In the genomic region with DNA sequence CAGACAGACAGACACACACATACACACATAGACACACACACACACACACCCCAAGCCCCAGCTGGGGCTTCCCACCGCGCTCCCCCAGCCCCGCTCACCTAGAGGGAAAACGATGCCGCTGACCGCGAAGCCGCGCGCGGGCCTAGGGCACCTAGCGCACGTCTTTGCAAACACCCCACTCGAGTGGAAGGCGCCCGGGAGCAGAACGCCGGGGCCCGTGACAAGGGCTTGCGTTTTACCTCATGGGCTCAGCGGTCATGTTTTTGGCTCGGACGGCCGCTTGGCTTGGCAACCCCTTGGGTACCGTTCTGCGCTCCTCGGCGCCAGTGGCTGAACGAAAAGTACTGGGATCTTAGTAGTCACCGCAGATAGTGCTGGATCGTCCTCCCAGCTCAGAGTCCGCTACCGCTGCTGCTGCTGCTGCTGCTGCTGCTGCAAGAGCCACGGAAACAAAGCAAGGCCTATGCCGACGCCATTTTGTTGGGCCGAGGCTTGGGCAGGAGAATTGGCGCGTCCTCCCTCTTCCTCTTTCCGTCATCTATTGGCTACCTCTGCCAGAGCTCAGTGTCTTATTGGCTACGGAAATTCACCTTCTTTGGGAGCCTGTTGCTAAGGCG, we compare ENCODE assay signal across 8 mouse cellular contexts. TPM values are rescaled to one million over a fixed set of nuclear protein-coding genes. Genes with fewer than 3 reads are reported as not detected.
A peak's percentile ranks its signal among the peaks of the same experiment; 100 is the strongest.
DNase-seq lines count a peak whose midpoint lies in the region; ATAC-seq and TF ChIP-seq lines count a peak whose summit lies in the region.

A gene (minus strand): TSS at position 543 of the 617 bp plus-strand sequence.

- peaks cover 2% of the 10 kb centered on the region in 2 experiments; a peak in 2 of 4 replicates for H3K4me1 ChIP-seq in ES-E14 (ENCODE audit: control insufficient read depth in 2 of 2, insufficient read depth in 2 of 2, low read length in 2 of 2, poor library complexity in 1 of 2)
- H3K4me1 ChIP-seq in forebrain, embryonic 15.5 days = peaks cover 16% of the 10 kb centered on the region
- no peaks in the 10 kb centered on the region for H3K4me1 ChIP-seq in lung, embryonic 14.5 days (ENCODE audit: insufficient read depth)
- peaks cover 5% of the 10 kb centered on the region; the same call in 1 of the 2 replicates for H3K4me1 ChIP-seq in olfactory bulb, adult 2 months (ENCODE audit: control insufficient read depth, insufficient read depth, low read length)
- H3K4me1 ChIP-seq in thymus, adult 2 months (replicated peaks; ENCODE audit: control insufficient read depth, insufficient read depth, low read length) = peaks cover 10% of the 10 kb centered on the region

- intact Hi-C loops in heart, postnatal 25 days (cut with DNase I) = loop anchor here (5.0 kb wide), 1 partner anchor 83 kb away; a partner anchor contains a TSS

- peak within 1 kb of the TSS; percentile 44 for H3K4me2 ChIP-seq in forebrain, embryonic 15.5 days (replicated peaks)
- peak within 1 kb of the TSS; percentile 63 for H3K4me2 ChIP-seq in lung, embryonic 14.5 days

- ATAC-seq in forebrain, embryonic 15.5 days (replicated peaks) = peak; percentile 95
- peak; percentile 94 for ATAC-seq in lung, embryonic 14.5 days (ENCODE audit: insufficient read depth)

- H3K9ac ChIP-seq in ES-E14 (ENCODE audit: insufficient read depth, low read depth, low read length, poor library complexity, severe bottlenecking) = peak within 1 kb of the TSS; percentile 98
- H3K9ac ChIP-seq in forebrain, embryonic 15.5 days (replicated peaks) = peak within 1 kb of the TSS; percentile 87
- H3K9ac ChIP-seq in lung, embryonic 14.5 days = peak within 1 kb of the TSS; percentile 93

- peak; percentile 47 for DNase-seq in ES-E14 (ENCODE audit: low read depth, low spot score)
- DNase-seq in cerebellum, adult 11-12 months = peak; percentile 84
- peak; percentile 51 for DNase-seq in heart, postnatal 25 days (ENCODE audit: low spot score)
- peak; percentile 68 to 82 for DNase-seq in layer of hippocampus, adult 2 months (ENCODE audit: low spot score in 2 of 2)
- DNase-seq in lung, embryonic 14.5 days = peak; percentile 87
- peak; percentile 61 for DNase-seq in thymus, adult 2 months

- TF ChIP-seq POLR2A in olfactory bulb, adult 2 months (IDR thresholded peaks at IDR 0.05; ENCODE audit: insufficient read depth, low read depth, low read length) = 0 out of 2 replicates have a peak, but pooled peaks have one; percentile 16
- peak; percentile 70 for TF ChIP-seq POLR2A in thymus, adult 2 months (IDR thresholded peaks at IDR 0.05; ENCODE audit: control insufficient read depth, extremely low read depth, insufficient read depth, low read length, poor library complexity)

- peak within 1 kb of the TSS; percentile 90 to 91 for H3K4me3 ChIP-seq in ES-E14 (ENCODE audit: insufficient read depth in 1 of 2, low read depth in 1 of 2, low read length in 2 of 2, poor library complexity in 1 of 2, severe bottlenecking in 1 of 2)
- H3K4me3 ChIP-seq in forebrain, embryonic 15.5 days = peak within 1 kb of the TSS; percentile 77
- peak within 1 kb of the TSS; percentile 72 for H3K4me3 ChIP-seq in layer of hippocampus, adult 2 months
- peak within 1 kb of the TSS; percentile 62 for H3K4me3 ChIP-seq in lung, embryonic 14.5 days (ENCODE audit: low read depth, low read length)
- H3K4me3 ChIP-seq in olfactory bulb, adult 2 months (ENCODE audit: insufficient read depth, low read depth, low read length) = peak within 1 kb of the TSS; percentile 62
- H3K4me3 ChIP-seq in thymus, adult 2 months (ENCODE audit: control insufficient read depth, insufficient read depth, low read length) = peak within 1 kb of the TSS; percentile 100

- H3K27me3 ChIP-seq in forebrain, embryonic 15.5 days = no peaks in the 10 kb centered on the region
- no peaks in the 10 kb centered on the region for H3K27me3 ChIP-seq in lung, embryonic 14.5 days (ENCODE audit: insufficient read depth, low read length)
- H3K27me3 ChIP-seq in thymus, adult 2 months (ENCODE audit: control insufficient read depth, insufficient read depth, low read length) = no peaks in the 10 kb centered on the region

- H3K27ac ChIP-seq in ES-E14 (ENCODE audit: insufficient read depth, low read depth, low read length, poor library complexity, severe bottlenecking) = peak within 1 kb of the TSS; percentile 98
- peak within 1 kb of the TSS; percentile 94 for H3K27ac ChIP-seq in forebrain, embryonic 15.5 days (replicated peaks)
- peak within 1 kb of the TSS; percentile 98 for H3K27ac ChIP-seq in layer of hippocampus, adult 2 months
- H3K27ac ChIP-seq in lung, embryonic 14.5 days (ENCODE audit: low read depth) = peak within 1 kb of the TSS; percentile 93
- H3K27ac ChIP-seq in olfactory bulb, adult 2 months (ENCODE audit: insufficient read depth, low read depth, low read length) = peak within 1 kb of the TSS; percentile 99
- H3K27ac ChIP-seq in thymus, adult 2 months (ENCODE audit: control insufficient read depth, insufficient read depth, low read length) = peak within 1 kb of the TSS; percentile 94

- no peak for TF ChIP-seq CTCF in layer of hippocampus, adult 2 months (conservative IDR thresholded peaks at IDR 0.05)
- TF ChIP-seq CTCF in lung, embryonic 14.5 days (IDR thresholded peaks at IDR 0.05; ENCODE audit: low read depth) = no peak
- TF ChIP-seq CTCF in olfactory bulb, adult 2 months (IDR thresholded peaks at IDR 0.05; ENCODE audit: insufficient read depth, low read depth, low read length) = no peak
- TF ChIP-seq CTCF in thymus, adult 2 months (IDR thresholded peaks at IDR 0.05; ENCODE audit: borderline replicate concordance, control insufficient read depth, extremely low read depth, insufficient read depth, low read length, poor library complexity) = no peak

- in situ Hi-C loops in ES-E14 (cut with MboI; ENCODE audit: low sequenced_read_pairs in 2 of 2, unreplicated experiment in 2 of 2) = loop anchor here in 1 of 2 experiments (10.0 kb wide), 1 partner anchor 246 kb away; no protein-coding TSS in a partner anchor

- 28% methylated on average over 42 of the region's 42 CpGs for WGBS in forebrain, embryonic 15.5 days
- WGBS in lung, embryonic 14.5 days = 20% methylated on average over 40 of the region's 42 CpGs
- 19% methylated on average over 41 of the region's 42 CpGs for WGBS in olfactory bulb, adult 2 months
- under 1% methylated on average over 39 of the region's 42 CpGs for WGBS in thymus, adult 2 months

- peaks cover 6% of the 10 kb centered on the region for H3K36me3 ChIP-seq in ES-E14 (ENCODE audit: control insufficient read depth, insufficient read depth, low read length, poor library complexity, severe bottlenecking)
- H3K36me3 ChIP-seq in forebrain, embryonic 15.5 days = no peaks in the 10 kb centered on the region
- H3K36me3 ChIP-seq in lung, embryonic 14.5 days (ENCODE audit: insufficient read depth) = no peaks in the 10 kb centered on the region
- no peaks in the 10 kb centered on the region for H3K36me3 ChIP-seq in thymus, adult 2 months (ENCODE audit: control insufficient read depth, insufficient read depth, low read length)

- no peaks in the 10 kb centered on the region for H3K9me3 ChIP-seq in ES-E14 (ENCODE audit: control insufficient read depth, insufficient read depth, low read depth, low read length)
- H3K9me3 ChIP-seq in forebrain, embryonic 15.5 days = no peaks in the 10 kb centered on the region
- no peaks in the 10 kb centered on the region for H3K9me3 ChIP-seq in lung, embryonic 14.5 days (ENCODE audit: low read depth, low read length)

TF ChIP-seq in ES-E14, 5 proteins besides CTCF, POLR2A, EP300 and RAD21:
- no peak for TF ChIP-seq CHD2 (IDR thresholded peaks at IDR 0.05; ENCODE audit: low read depth, low read length)
- TF ChIP-seq ZNF384 (IDR thresholded peaks at IDR 0.05; ENCODE audit: low read depth, low read length) = no peak
- TF ChIP-seq MAFK (IDR thresholded peaks at IDR 0.05; ENCODE audit: insufficient read depth, low read depth, low read length) = no peak
- TF ChIP-seq ZC3H11A (IDR thresholded peaks at IDR 0.05; ENCODE audit: borderline replicate concordance, low read depth, low read length) = no peak
- 0 out of 2 replicates have a peak, but pooled peaks have one; percentile 19 for TF ChIP-seq HCFC1 (IDR thresholded peaks at IDR 0.05; ENCODE audit: borderline replicate concordance, insufficient read depth, low read length)

RNA-seq across cellular contexts. Expression of the gene that starts here (rescaled TPM):
- total RNA-seq in ES-E14 (2012; rRNA removed) = 189 and 191 TPM in 2 replicates
- polyA plus RNA-seq in forebrain, embryonic 15.5 days (2015; fragmentation: Nextera tagmentation; extraction: Ambion mirVana) = 286 and 303 TPM in 2 replicates
- total RNA-seq in heart, postnatal 25 days (2021) = 10 to 100 TPM; 63.9 to 73.3 TPM
- total RNA-seq in layer of hippocampus, adult 2 months (2021) = 100 to 1,000 TPM; 181 to 187 TPM
- polyA plus RNA-seq in lung, embryonic 14.5 days (2014; fragmentation: Nextera tagmentation; extraction: Ambion mirVana) = 190 and 202 TPM in 2 replicates
- 338 and 824 TPM in 2 replicates for polyA plus RNA-seq in olfactory bulb, adult 2 months (2012; ENCODE audit: insufficient read depth, insufficient read length, low replicate concordance, missing spikeins)
- polyA plus RNA-seq in thymus, adult 2 months (2012; rRNA removed) = 104 and 131 TPM in 2 replicates

Comparison
In these comparisons a context has a peak if more than half of its experiments do, and no peak if none do; other contexts are left out.
1. Peak in every context shown above with its lines: DNase-seq, ATAC-seq, H3K4me3 ChIP-seq and H3K27ac ChIP-seq.